Mouse (Mus musculus): Measurements from ENCODE around the gene Rnf113a2.

DNA sequence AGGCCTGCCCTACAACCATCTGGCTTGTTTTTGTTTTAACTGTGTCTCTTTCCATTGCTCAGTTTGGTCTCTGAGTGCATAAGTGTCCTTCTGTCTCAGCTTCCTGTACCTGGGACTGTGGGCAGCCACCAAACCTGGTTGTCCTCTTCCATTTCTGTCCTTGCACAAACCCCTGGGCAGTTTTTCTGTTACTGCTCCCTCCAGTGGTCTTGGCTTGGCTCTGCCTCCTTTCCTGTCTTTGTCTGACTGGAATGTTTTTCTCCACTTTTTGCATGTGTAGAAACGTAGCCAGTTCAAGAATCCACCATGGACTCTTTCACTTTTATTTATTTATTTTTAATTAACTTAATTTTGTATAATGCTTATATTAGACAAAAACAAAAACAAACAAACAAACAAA is 42.8 kb downstream of the Rnf113a2 start:
- TF ChIP-seq CTCF (IDR thresholded peaks at IDR 0.05; ENCODE audit: low read depth, low read length) (peak; percentile 9), POLR2A (IDR thresholded peaks at IDR 0.05; ENCODE audit: insufficient read depth, low read length) (no peak), EP300 (IDR thresholded peaks at IDR 0.05; ENCODE audit: insufficient read depth, low read depth, low read length) (no peak)

All from ES-Bruce4 (cell line).